Mouse (Mus musculus): ENCODE measurements around the gene 4930579F01Rik. TPM values are rescaled to one million over a fixed set of nuclear protein-coding genes. Genes with fewer than 3 reads are reported as not detected.

The 4930579F01Rik gene
- polyA plus RNA-seq (2014; fragmentation: Nextera tagmentation; extraction: Ambion mirVana), result not detected in 2 replicates

GRCm38 (mm10) chr3:138193683-138194302 lies at the start of gene 4930579F01Rik:
Gene 4930579F01Rik, minus strand, starts transcription at chr3:138193825.
- DNase-seq (ENCODE audit: low spot score) (no peak), ATAC-seq (no peak)
- H3K27me3 ChIP-seq (replicated peaks; ENCODE audit: control insufficient read depth, insufficient read depth, low read length), result no peaks in the 10 kb centered on the region
- WGBS, result 83% methylated on average over 15 of the region's 15 CpGs
- H3K4me3 ChIP-seq (ENCODE audit: low read depth, low read length), result no peak within 1 kb of the TSS
- no peak within 1 kb of the TSS for H3K4me2 ChIP-seq (ENCODE audit: low read length)
- H3K9me3 ChIP-seq (replicated peaks; ENCODE audit: control insufficient read depth, low read length), result no peaks in the 10 kb centered on the region
- no peaks in the 10 kb centered on the region for H3K36me3 ChIP-seq (ENCODE audit: control insufficient read depth, insufficient read depth, low read length)
- H3K9ac ChIP-seq (ENCODE audit: low read length), result no peak within 1 kb of the TSS
- no peak within 1 kb of the TSS for H3K27ac ChIP-seq (ENCODE audit: low read depth, low read length)
- H3K4me1 ChIP-seq (ENCODE audit: control insufficient read depth, insufficient read depth, low read length), result no peaks in the 10 kb centered on the region

DNA sequence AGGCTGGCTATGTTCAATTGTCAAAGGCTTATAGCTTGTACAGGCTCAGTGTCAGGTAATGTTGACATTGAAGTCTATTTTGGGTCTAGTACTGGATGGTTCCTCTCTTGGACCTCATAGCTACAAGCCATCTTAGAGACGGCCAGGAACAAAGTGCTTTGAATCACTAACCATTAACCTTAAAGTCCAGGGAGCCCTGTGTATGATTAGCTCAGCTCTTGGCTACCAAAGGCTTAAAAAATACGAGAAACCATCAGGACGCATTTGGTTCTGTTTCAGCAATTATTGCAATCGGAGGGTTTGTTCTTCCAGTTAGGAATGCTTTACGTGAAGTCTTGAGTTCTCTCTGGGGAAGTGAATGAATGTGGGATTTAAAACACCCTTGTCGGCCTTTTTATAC lies 49.3 kb upstream of the 4930579F01Rik start:
- H3K9ac ChIP-seq (ENCODE audit: low read length), result no peak overlapping the region
- no peaks in the 10 kb centered on the region for H3K36me3 ChIP-seq (ENCODE audit: control insufficient read depth, insufficient read depth, low read length)
- no peaks in the 10 kb centered on the region for H3K27me3 ChIP-seq (replicated peaks; ENCODE audit: control insufficient read depth, insufficient read depth, low read length)
- no peak overlapping the region for H3K4me2 ChIP-seq (ENCODE audit: low read length)
- WGBS, result 91% methylated on average over 6 of the region's 6 CpGs
- H3K9me3 ChIP-seq (replicated peaks; ENCODE audit: control insufficient read depth, low read length), result no peaks in the 10 kb centered on the region
- DNase-seq (ENCODE audit: low spot score) (no peak), ATAC-seq (no peak)
- no peaks in the 10 kb centered on the region for H3K4me1 ChIP-seq (ENCODE audit: control insufficient read depth, insufficient read depth, low read length)
- H3K4me3 ChIP-seq (ENCODE audit: low read depth, low read length), result no peak overlapping the region
- no peak overlapping the region for H3K27ac ChIP-seq (ENCODE audit: low read depth, low read length)

DNA sequence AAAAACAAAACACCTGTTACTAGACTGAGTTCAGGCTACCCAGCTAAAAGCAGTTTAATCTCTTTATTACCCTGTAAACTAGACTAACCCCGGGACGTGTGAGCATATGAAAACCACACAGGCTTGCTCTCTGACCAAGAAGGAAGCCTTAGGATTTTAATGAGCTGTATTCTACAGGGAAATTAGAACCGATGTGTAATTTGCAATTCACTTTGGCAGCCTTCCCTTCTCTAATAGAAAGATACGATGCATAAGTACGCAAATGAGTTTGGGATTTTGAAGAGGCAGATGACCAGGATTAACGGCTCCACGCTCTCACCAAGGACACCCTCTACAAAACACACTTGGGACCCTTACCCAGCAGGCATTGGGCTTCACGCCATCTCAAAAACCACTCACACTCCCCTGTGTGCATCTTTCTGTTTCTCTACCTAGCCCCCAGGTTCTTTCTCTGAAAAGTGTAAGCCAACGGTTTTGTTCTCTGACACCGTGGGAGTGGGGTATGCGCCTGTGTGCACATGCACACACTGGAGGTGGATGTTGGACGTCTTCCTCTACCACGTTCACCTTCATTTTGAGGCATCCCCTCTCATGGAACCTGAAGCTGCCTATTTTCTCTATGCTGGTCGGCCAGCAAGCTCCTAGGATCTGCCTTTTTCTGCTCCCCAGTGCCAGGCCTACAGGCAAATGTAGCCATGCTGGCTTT lies 48.5 kb upstream of the 4930579F01Rik start:
- H3K9ac ChIP-seq (ENCODE audit: low read length), result no peak overlapping the region
- no peaks in the 10 kb centered on the region for H3K27me3 ChIP-seq (replicated peaks; ENCODE audit: control insufficient read depth, insufficient read depth, low read length)
- H3K4me1 ChIP-seq (ENCODE audit: control insufficient read depth, insufficient read depth, low read length), result no peaks in the 10 kb centered on the region
- no peak overlapping the region for H3K4me2 ChIP-seq (ENCODE audit: low read length)
- ATAC-seq (peak; percentile 66), DNase-seq (ENCODE audit: low spot score) (peak; percentile 79)
- no peaks in the 10 kb centered on the region for H3K9me3 ChIP-seq (replicated peaks; ENCODE audit: control insufficient read depth, low read length)
- H3K4me3 ChIP-seq (ENCODE audit: low read depth, low read length), result no peak overlapping the region
- 45% methylated on average over 14 of the region's 14 CpGs for WGBS
- no peaks in the 10 kb centered on the region for H3K36me3 ChIP-seq (ENCODE audit: control insufficient read depth, insufficient read depth, low read length)
- no peak overlapping the region for H3K27ac ChIP-seq (ENCODE audit: low read depth, low read length)

- H3K4me2 ChIP-seq (ENCODE audit: low read length), result no peak overlapping the region
- H3K36me3 ChIP-seq (ENCODE audit: control insufficient read depth, insufficient read depth, low read length), result no peaks in the 10 kb centered on the region
- ATAC-seq (no peak), DNase-seq (ENCODE audit: low spot score) (no peak)
- H3K27me3 ChIP-seq (replicated peaks; ENCODE audit: control insufficient read depth, insufficient read depth, low read length), result no peaks in the 10 kb centered on the region
- WGBS, result 60% methylated on average over 6 of the region's 6 CpGs
- H3K9ac ChIP-seq (ENCODE audit: low read length), result no peak overlapping the region
- no peaks in the 10 kb centered on the region for H3K9me3 ChIP-seq (replicated peaks; ENCODE audit: control insufficient read depth, low read length)
- no peak overlapping the region for H3K27ac ChIP-seq (ENCODE audit: low read depth, low read length)
- H3K4me3 ChIP-seq (ENCODE audit: low read depth, low read length), result no peak overlapping the region
- no peaks in the 10 kb centered on the region for H3K4me1 ChIP-seq (ENCODE audit: control insufficient read depth, insufficient read depth, low read length)
Observed at GRCm38 (mm10) chr3:138241371-138241770, 47.7 kb upstream of the 4930579F01Rik start.

DNA sequence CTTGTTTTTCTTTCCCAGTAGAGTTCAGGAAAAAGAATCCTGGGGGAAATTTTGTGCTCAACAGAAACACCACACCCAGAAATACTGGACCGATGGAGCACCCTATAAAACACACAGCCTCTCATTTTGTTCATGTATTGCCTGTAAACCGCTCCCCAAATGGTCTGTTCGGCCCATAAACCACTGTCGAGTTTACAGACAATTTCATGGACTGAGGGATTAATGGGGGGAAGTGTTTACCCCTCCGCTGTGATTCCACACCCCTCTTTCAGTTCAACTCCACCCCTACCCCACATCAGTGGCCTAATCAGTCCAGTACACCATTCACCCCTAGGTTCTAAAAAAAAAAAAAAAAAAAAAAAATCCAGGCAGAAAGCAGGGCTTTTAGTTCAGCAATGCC lies 47.3 kb upstream of the 4930579F01Rik start:
- no peaks in the 10 kb centered on the region for H3K27me3 ChIP-seq (replicated peaks; ENCODE audit: control insufficient read depth, insufficient read depth, low read length)
- H3K36me3 ChIP-seq (ENCODE audit: control insufficient read depth, insufficient read depth, low read length), result no peaks in the 10 kb centered on the region
- ATAC-seq, result no peak
- H3K4me3 ChIP-seq (ENCODE audit: low read depth, low read length), result no peak overlapping the region
- H3K4me2 ChIP-seq (ENCODE audit: low read length), result no peak overlapping the region
- no peak for DNase-seq (ENCODE audit: low spot score)
- H3K9ac ChIP-seq (ENCODE audit: low read length), result no peak overlapping the region
- no peaks in the 10 kb centered on the region for H3K4me1 ChIP-seq (ENCODE audit: control insufficient read depth, insufficient read depth, low read length)
- WGBS, result 80% methylated on average over 5 of the region's 5 CpGs
- H3K27ac ChIP-seq (ENCODE audit: low read depth, low read length), result no peak overlapping the region
- no peaks in the 10 kb centered on the region for H3K9me3 ChIP-seq (replicated peaks; ENCODE audit: control insufficient read depth, low read length)

DNA sequence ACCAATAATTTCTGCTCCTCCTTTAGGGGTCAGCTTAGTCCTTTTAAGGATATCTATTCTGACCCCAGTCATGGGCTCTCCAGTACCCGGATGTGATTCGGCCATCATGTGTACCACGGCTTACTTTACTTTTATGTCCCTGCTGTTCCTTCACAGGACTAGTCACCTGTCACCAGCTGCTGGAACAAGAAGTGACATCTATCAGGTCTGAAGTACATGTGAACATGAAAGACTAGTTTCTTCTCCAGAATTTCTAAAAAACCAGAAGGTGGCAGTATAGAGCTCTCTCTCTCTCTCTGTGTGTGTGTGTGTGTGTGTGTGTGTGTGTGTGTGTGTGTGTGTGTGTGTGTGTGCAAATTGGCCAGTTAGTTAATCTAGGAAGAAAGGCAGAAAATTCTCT lies 46.8 kb upstream of the 4930579F01Rik start:
- Histone ChIP-seq H3K4me3 (ENCODE audit: low read depth, low read length) (no peak overlapping the region), H3K9ac (ENCODE audit: low read length) (no peak overlapping the region), H3K4me2 (ENCODE audit: low read length) (no peak overlapping the region), H3K9me3 (replicated peaks; ENCODE audit: control insufficient read depth, low read length) (no peaks in the 10 kb centered on the region), H3K4me1 (ENCODE audit: control insufficient read depth, insufficient read depth, low read length) (no peaks in the 10 kb centered on the region), H3K27me3 (replicated peaks; ENCODE audit: control insufficient read depth, insufficient read depth, low read length) (no peaks in the 10 kb centered on the region), H3K27ac (ENCODE audit: low read depth, low read length) (no peak overlapping the region), H3K36me3 (ENCODE audit: control insufficient read depth, insufficient read depth, low read length) (no peaks in the 10 kb centered on the region)
- ATAC-seq (no peak), DNase-seq (ENCODE audit: low spot score) (peak; percentile 48)
- 94% methylated on average over 3 of the region's 3 CpGs for WGBS

DNA sequence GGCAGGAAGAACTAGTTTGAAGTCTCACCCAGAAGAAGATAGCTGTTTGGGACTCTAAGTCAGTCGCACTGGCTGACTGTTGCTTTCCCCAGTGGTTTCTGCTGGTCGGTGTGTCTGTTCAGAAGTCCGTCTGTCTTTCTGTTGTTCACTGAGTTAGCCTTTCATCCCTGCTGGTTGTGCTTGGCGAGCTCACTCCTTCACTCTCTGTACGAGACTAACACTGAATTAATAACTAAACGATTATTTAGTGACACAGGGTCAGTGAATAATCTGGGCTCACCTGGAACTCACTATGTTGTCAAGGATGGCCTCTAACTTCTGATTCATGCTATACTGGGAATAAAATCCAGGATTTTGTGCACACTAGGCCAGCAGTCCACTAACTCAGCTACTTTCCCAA lies 45.8 kb upstream of the 4930579F01Rik start:
- ATAC-seq, result no peak
- no peak overlapping the region for H3K4me3 ChIP-seq (ENCODE audit: low read depth, low read length)
- no peaks in the 10 kb centered on the region for H3K27me3 ChIP-seq (replicated peaks; ENCODE audit: control insufficient read depth, insufficient read depth, low read length)
- no peak for DNase-seq (ENCODE audit: low spot score)
- WGBS, result 86% methylated on average over 6 of the region's 6 CpGs
- H3K9ac ChIP-seq (ENCODE audit: low read length), result no peak overlapping the region
- H3K9me3 ChIP-seq (replicated peaks; ENCODE audit: control insufficient read depth, low read length), result no peaks in the 10 kb centered on the region
- no peaks in the 10 kb centered on the region for H3K4me1 ChIP-seq (ENCODE audit: control insufficient read depth, insufficient read depth, low read length)
- no peak overlapping the region for H3K27ac ChIP-seq (ENCODE audit: low read depth, low read length)
- no peaks in the 10 kb centered on the region for H3K36me3 ChIP-seq (ENCODE audit: control insufficient read depth, insufficient read depth, low read length)
- H3K4me2 ChIP-seq (ENCODE audit: low read length), result no peak overlapping the region

GRCm38 (mm10) chr3:138238046-138238445 lies 44.4 kb upstream of the 4930579F01Rik start:
- ATAC-seq (no peak), DNase-seq (ENCODE audit: low spot score) (no peak)
- 92% methylated on average over 10 of the region's 10 CpGs for WGBS

GRCm38 (mm10) chr3:138236546-138237163 lies 43.0 kb upstream of the 4930579F01Rik start:
- 78% methylated on average over 11 of the region's 11 CpGs for WGBS

More at GRCm38 (mm10) chr3:138238046-138238445, 44.4 kb upstream of the 4930579F01Rik start:
- H3K36me3 ChIP-seq (ENCODE audit: control insufficient read depth, insufficient read depth, low read length), result no peaks in the 10 kb centered on the region
- no peaks in the 10 kb centered on the region for H3K4me1 ChIP-seq (ENCODE audit: control insufficient read depth, insufficient read depth, low read length)
- no peak overlapping the region for H3K4me3 ChIP-seq (ENCODE audit: low read depth, low read length)
- no peak overlapping the region for H3K4me2 ChIP-seq (ENCODE audit: low read length)
- no peaks in the 10 kb centered on the region for H3K27me3 ChIP-seq (replicated peaks; ENCODE audit: control insufficient read depth, insufficient read depth, low read length)
- H3K9me3 ChIP-seq (replicated peaks; ENCODE audit: control insufficient read depth, low read length), result no peaks in the 10 kb centered on the region
- no peak overlapping the region for H3K27ac ChIP-seq (ENCODE audit: low read depth, low read length)
- no peak overlapping the region for H3K9ac ChIP-seq (ENCODE audit: low read length)

More at GRCm38 (mm10) chr3:138236546-138237163, 43.0 kb upstream of the 4930579F01Rik start:
- Histone ChIP-seq H3K27ac (ENCODE audit: low read depth, low read length) (no peak overlapping the region), H3K9me3 (replicated peaks; ENCODE audit: control insufficient read depth, low read length) (no peaks in the 10 kb centered on the region), H3K36me3 (ENCODE audit: control insufficient read depth, insufficient read depth, low read length) (no peaks in the 10 kb centered on the region), H3K9ac (ENCODE audit: low read length) (no peak overlapping the region), H3K4me3 (ENCODE audit: low read depth, low read length) (no peak overlapping the region), H3K4me1 (ENCODE audit: control insufficient read depth, insufficient read depth, low read length) (no peaks in the 10 kb centered on the region), H3K4me2 (ENCODE audit: low read length) (no peak overlapping the region), H3K27me3 (replicated peaks; ENCODE audit: control insufficient read depth, insufficient read depth, low read length) (no peaks in the 10 kb centered on the region)
- DNase-seq (ENCODE audit: low spot score), result no peak
- ATAC-seq, result no peak

Data from forebrain, embryonic 14.5 days (tissue).